Mouse (Mus musculus): ENCODE measurements around the gene Ccnl1. TPM values are rescaled to one million over a fixed set of nuclear protein-coding genes. Genes with fewer than 3 reads are reported as not detected.

The Ccnl1 gene
- polyA plus RNA-seq, 1 experiment: 22.7 TPM

- WGBS: 4% methylated on average over 10 of the region's 10 CpGs
- DNase-seq (ENCODE audit: low read depth, low spot score): peak; percentile 59
Observed at GRCm38 (mm10) chr3:65929304-65929783, 28.7 kb downstream of the Ccnl1 start.

- DNase-seq (ENCODE audit: low read depth, low spot score): no peak
- 46% methylated on average over 4 of the region's 4 CpGs for WGBS
Observed at GRCm38 (mm10) chr3:65928614-65929272, 29.3 kb downstream of the Ccnl1 start.

- WGBS: 40% methylated on average over 7 of the region's 7 CpGs
- DNase-seq (ENCODE audit: low read depth, low spot score): no peak
Observed at GRCm38 (mm10) chr3:65927685-65928084, 30.4 kb downstream of the Ccnl1 start.

- no peak for DNase-seq (ENCODE audit: low read depth, low spot score)
- WGBS: 83% methylated on average over 4 of the region's 4 CpGs
Observed at GRCm38 (mm10) chr3:65927101-65927501, 30.9 kb downstream of the Ccnl1 start.

GRCm38 (mm10) chr3:65926426-65926825, 31.6 kb downstream of the Ccnl1 start:
- no peak for DNase-seq (ENCODE audit: low read depth, low spot score)
- WGBS: 88% methylated on average over 5 of the region's 5 CpGs

GRCm38 (mm10) chr3:65925058-65925740, 32.9 kb downstream of the Ccnl1 start:
- WGBS: 43% methylated on average over 5 of the region's 5 CpGs
- DNase-seq (ENCODE audit: low read depth, low spot score): no peak

- 39% methylated on average over 6 of the region's 6 CpGs for WGBS
- no peak for DNase-seq (ENCODE audit: low read depth, low spot score)
Observed at GRCm38 (mm10) chr3:65922420-65922819, 35.6 kb downstream of the Ccnl1 start.

- no peak for DNase-seq (ENCODE audit: low read depth, low spot score)
- WGBS: 86% methylated on average over 1 of the region's 1 CpGs
Observed at GRCm38 (mm10) chr3:65921671-65922070, 36.4 kb downstream of the Ccnl1 start.

GRCm38 (mm10) chr3:65919016-65919415, 39.0 kb downstream of the Ccnl1 start:
- DNase-seq (ENCODE audit: low read depth, low spot score): no peak
- 96% methylated on average over 2 of the region's 2 CpGs for WGBS

GRCm38 (mm10) chr3:65912928-65913327, 45.1 kb downstream of the Ccnl1 start:
- 64% methylated on average over 4 of the region's 4 CpGs for WGBS
- no peak for DNase-seq (ENCODE audit: low read depth, low spot score)

- no peak for DNase-seq (ENCODE audit: low read depth, low spot score)
- WGBS: 80% methylated on average over 11 of the region's 11 CpGs
Observed at GRCm38 (mm10) chr3:65912217-65912616, 45.8 kb downstream of the Ccnl1 start.

- no peak for DNase-seq (ENCODE audit: low read depth, low spot score)
- 78% methylated on average over 3 of the region's 3 CpGs for WGBS
Observed at GRCm38 (mm10) chr3:65911265-65911664, 46.8 kb downstream of the Ccnl1 start.

GRCm38 (mm10) chr3:65909454-65909853, 48.6 kb downstream of the Ccnl1 start:
- DNase-seq (ENCODE audit: low read depth, low spot score): no peak
- WGBS: 78% methylated on average over 2 of the region's 2 CpGs

GRCm38 (mm10) chr3:65907536-65907935, 50.5 kb downstream of the Ccnl1 start:
- WGBS: 95% methylated on average over 4 of the region's 4 CpGs
- DNase-seq (ENCODE audit: low read depth, low spot score): no peak

- no peak for DNase-seq (ENCODE audit: low read depth, low spot score)
- 39% methylated on average over 7 of the region's 7 CpGs for WGBS
Observed at GRCm38 (mm10) chr3:65905281-65906169, 52.5 kb downstream of the Ccnl1 start.

GRCm38 (mm10) chr3:65904711-65905110, 53.3 kb downstream of the Ccnl1 start:
- DNase-seq (ENCODE audit: low read depth, low spot score): no peak
- WGBS: 22% methylated on average over 6 of the region's 6 CpGs

GRCm38 (mm10) chr3:65904106-65904505, 53.9 kb downstream of the Ccnl1 start:
- no peak for DNase-seq (ENCODE audit: low read depth, low spot score)
- 27% methylated on average over 4 of the region's 4 CpGs for WGBS

- DNase-seq (ENCODE audit: low read depth, low spot score): no peak
- 64% methylated on average over 8 of the region's 8 CpGs for WGBS
Observed at GRCm38 (mm10) chr3:65898598-65899278, 59.3 kb downstream of the Ccnl1 start.

GRCm38 (mm10) chr3:65897233-65897993, 60.6 kb downstream of the Ccnl1 start:
- no peak for DNase-seq (ENCODE audit: low read depth, low spot score)
- 32% methylated on average over 3 of the region's 3 CpGs for WGBS

All from large intestine, adult 2 months (tissue).